Mouse (Mus musculus) natural killer cell, adult 2 months (primary cell): Measurements from ENCODE around the gene Dytn.
A peak's percentile ranks its signal among the peaks of the same experiment; 100 is the strongest.
"Not testable (repeated sequence)": the region's sequence is repeated elsewhere in the genome, so short reads cannot be mapped to it uniquely, and the experiment has no call there.

Experiments
- DNase-seq, 2 experiments: peaks; one replicate each; pipeline ENCODE4 v3.0.0; 2022; ENCODE audit warnings: low spot score in 2 of 2

Dytn gene

GRCm38 (mm10) chr1:63686827-63687226, at the start of gene Dytn:
Gene Dytn (minus strand): TSS chr1:63686927.
- DNase-seq, result no peak

GRCm38 (mm10) chr1:63730240-63730771, 43.6 kb upstream of the Dytn start, which contains the start of the genes Mdh1b and Fastkd2:
Gene Mdh1b (minus strand): TSS chr1:63730318.
Gene Fastkd2 (plus strand): TSS chr1:63730614.
- DNase-seq, result peak; percentile 81 to 86

- DNase-seq, result no peak
Measured at GRCm38 (mm10) chr1:63729796-63730195, 43.1 kb upstream of the Dytn start.

- no peak for DNase-seq
Measured at GRCm38 (mm10) chr1:63720161-63720560, 33.4 kb upstream of the Dytn start.

- DNase-seq, result no peak
Measured at GRCm38 (mm10) chr1:63708876-63709275, 22.1 kb upstream of the Dytn start.

GRCm38 (mm10) chr1:63705733-63706132, 19.0 kb upstream of the Dytn start:
- no peak for DNase-seq

GRCm38 (mm10) chr1:63696861-63697260, 10.1 kb upstream of the Dytn start:
- no peak for DNase-seq

- no peak for DNase-seq
Measured at GRCm38 (mm10) chr1:63675975-63676374, 10.8 kb downstream of the Dytn start.

GRCm38 (mm10) chr1:63668852-63669160, 17.9 kb downstream of the Dytn start:
- no peak for DNase-seq

GRCm38 (mm10) chr1:63667949-63668851, 18.5 kb downstream of the Dytn start:
- no peak for DNase-seq

GRCm38 (mm10) chr1:63667201-63667948, 19.4 kb downstream of the Dytn start:
- DNase-seq, result no peak

- DNase-seq, result no peak
Measured at GRCm38 (mm10) chr1:63666089-63666488, 20.6 kb downstream of the Dytn start.

GRCm38 (mm10) chr1:63659591-63659990, 27.1 kb downstream of the Dytn start:
- peak in 1 of 2 experiments; percentile 5 for DNase-seq

GRCm38 (mm10) chr1:63658016-63658415, 28.7 kb downstream of the Dytn start:
- peak; percentile 12 to 41 for DNase-seq

- DNase-seq, result no peak
Measured at GRCm38 (mm10) chr1:63639921-63640320, 46.8 kb downstream of the Dytn start.

- DNase-seq, result not testable (repeated sequence)
Measured at GRCm38 (mm10) chr1:63630390-63630789, 56.3 kb downstream of the Dytn start.

GRCm38 (mm10) chr1:63628211-63628610, 58.5 kb downstream of the Dytn start:
- no peak for DNase-seq

- DNase-seq, result no peak
Measured at GRCm38 (mm10) chr1:63615668-63616067, 71.1 kb downstream of the Dytn start, which contains the start of gene Gm39653. Gene Gm39653 (plus strand): TSS chr1:63615968.

GRCm38 (mm10) chr1:63614594-63614993, 72.1 kb downstream of the Dytn start:
- DNase-seq, result no peak

GRCm38 (mm10) chr1:63609613-63610012, 77.1 kb downstream of the Dytn start:
- DNase-seq, result no peak

GRCm38 (mm10) chr1:63603870-63604500, 82.7 kb downstream of the Dytn start:
- DNase-seq, result no peak

- no peak for DNase-seq
Measured at GRCm38 (mm10) chr1:63586869-63587268, 99.9 kb downstream of the Dytn start.
